Mouse (Mus musculus) limb, embryonic 15.5 days (tissue): Measurements from ENCODE around the gene Ugt1a10. TPM values are rescaled to one million over a fixed set of nuclear protein-coding genes. Genes with fewer than 3 reads are reported as not detected.

Source experiments
- ATAC-seq: fragments of 200-750 bp; cut with Nextera tagmentation; 2 replicates; pipeline ENCODE4 v1.8.0; 2017; ENCODE audit warnings: low read depth, moderate TSS enrichment; ENCODE audit not compliant: insufficient number of reproducible peaks, low FRiP score, low TSS enrichment
- H3K27ac ChIP-seq: fragments of 300-500 bp; sonication (generic); 2 replicates; pipeline ENCODE4 v1.5.1; 2015; ENCODE audit warnings: moderate library complexity, mild to moderate bottlenecking, inconsistent platforms
- H3K27me3 ChIP-seq: fragments of 300-500 bp; sonication (generic); 2 replicates; pipeline ENCODE4 v1.6.1; 2015; ENCODE audit warnings: inconsistent platforms
- H3K36me3 ChIP-seq: fragments of 300-500 bp; sonication (generic); 2 replicates; pipeline ENCODE4 v1.6.1; 2015; ENCODE audit warnings: inconsistent platforms
- H3K4me1 ChIP-seq: fragments of 300-500 bp; sonication (generic); 2 replicates; pipeline ENCODE4 v1.6.1; 2015; ENCODE audit warnings: inconsistent platforms
- H3K4me2 ChIP-seq: fragments of 300-500 bp; sonication (generic); 2 replicates; pipeline ENCODE4 v1.6.1; 2015; ENCODE audit warnings: mild to moderate bottlenecking, inconsistent platforms
- H3K4me3 ChIP-seq: fragments of 300-500 bp; sonication (generic); 2 replicates; pipeline ENCODE4 v1.5.1; 2015; ENCODE audit warnings: mild to moderate bottlenecking, inconsistent platforms
- H3K9ac ChIP-seq: fragments of 300-500 bp; sonication (generic); 2 replicates; pipeline ENCODE4 v1.6.1; 2015; ENCODE audit warnings: inconsistent platforms
- H3K9me3 ChIP-seq: fragments of 300-500 bp; sonication (generic); 2 replicates; pipeline ENCODE4 v1.6.1; 2016; ENCODE audit warnings: inconsistent platforms
- WGBS: fragments of 180-500 bp; shearing (Covaris S2); methylation state at CpG from one replicate; pipeline ENCODE4 v1.1.7; 2015; 5-methylcytosine and 5-hydroxymethylcytosine counted together
- microRNA-seq: library from miRNA; unstranded; fragments of <30 nt; microRNA quantifications from one replicate; pipeline ENCODE4, GENCODE M21; 2016
- polyA plus RNA-seq: library from polyadenylated mRNA; unstranded; fragments of >200 nt; fragmentation: Nextera tagmentation; extraction: Ambion mirVana; gene quantifications from 2 replicates; pipeline ENCODE4 v1.2.1, GENCODE M21; 2015

Gene Ugt1a10
- polyA plus RNA-seq, 1 experiment from 2014 or later, result not detected

- WGBS, result 80% methylated on average over 7 of the region's 7 CpGs
- H3K4me3 ChIP-seq, result no peak overlapping the region
- peaks cover 14% of the 10 kb centered on the region for H3K4me1 ChIP-seq
- H3K9me3 ChIP-seq, result no peaks in the 10 kb centered on the region
- no peak overlapping the region for H3K9ac ChIP-seq
- no peak overlapping the region; the same call in 1 of the 2 replicates for H3K27ac ChIP-seq
- H3K4me2 ChIP-seq, result no peak overlapping the region
- no peaks in the 10 kb centered on the region for H3K27me3 ChIP-seq
- no peak for ATAC-seq
- H3K36me3 ChIP-seq, result peaks cover 76% of the 10 kb centered on the region
These were observed 206.5 kb downstream of the Ugt1a10 start for GRCm38 (mm10) chr1:88261706-88262105.

- Histone ChIP-seq H3K27ac (no peak overlapping the region; the same call in 1 of the 2 replicates), H3K4me1 (peaks cover 14% of the 10 kb centered on the region), H3K4me3 (no peak overlapping the region), H3K27me3 (no peaks in the 10 kb centered on the region), H3K9me3 (no peaks in the 10 kb centered on the region), H3K36me3 (peaks cover 81% of the 10 kb centered on the region), H3K9ac (no peak overlapping the region), H3K4me2 (no peak overlapping the region)
- 0 out of 2 replicates have a peak, but pooled peaks have one; percentile 1 for ATAC-seq
- 70% methylated on average over 4 of the region's 4 CpGs for WGBS
These were observed 207.1 kb downstream of the Ugt1a10 start for GRCm38 (mm10) chr1:88262255-88262654.

- no peaks in the 10 kb centered on the region for H3K9me3 ChIP-seq
- no peak for ATAC-seq
- H3K4me1 ChIP-seq, result peaks cover 14% of the 10 kb centered on the region
- WGBS, result 68% methylated on average over 6 of the region's 6 CpGs
- H3K9ac ChIP-seq, result no peak overlapping the region
- H3K4me3 ChIP-seq, result no peak overlapping the region
- no peaks in the 10 kb centered on the region for H3K27me3 ChIP-seq
- H3K4me2 ChIP-seq, result no peak overlapping the region
- peaks cover 88% of the 10 kb centered on the region for H3K36me3 ChIP-seq
- H3K27ac ChIP-seq, result 0 out of 2 replicates have a peak overlapping the region, but pooled peaks have one; percentile 0
These were observed 207.8 kb downstream of the Ugt1a10 start for GRCm38 (mm10) chr1:88262961-88263360.

GRCm38 (mm10) chr1:88263778-88264177 is 208.6 kb downstream of the Ugt1a10 start:
- no peak overlapping the region for H3K27ac ChIP-seq
- no peak overlapping the region for H3K4me3 ChIP-seq
- no peaks in the 10 kb centered on the region for H3K27me3 ChIP-seq
- peaks cover 97% of the 10 kb centered on the region for H3K36me3 ChIP-seq
- no peak for ATAC-seq
- no peak overlapping the region for H3K9ac ChIP-seq
- WGBS, result 92% methylated on average over 5 of the region's 5 CpGs
- no peaks in the 10 kb centered on the region for H3K9me3 ChIP-seq
- H3K4me2 ChIP-seq, result no peak overlapping the region
- H3K4me1 ChIP-seq, result peaks cover 14% of the 10 kb centered on the region

- H3K4me1 ChIP-seq, result peaks cover 10% of the 10 kb centered on the region
- no peak for ATAC-seq
- no peak overlapping the region for H3K4me2 ChIP-seq
- H3K27me3 ChIP-seq, result no peaks in the 10 kb centered on the region
- H3K36me3 ChIP-seq, result peaks cover 99% of the 10 kb centered on the region
- no peak overlapping the region for H3K4me3 ChIP-seq
- H3K9me3 ChIP-seq, result no peaks in the 10 kb centered on the region
- WGBS, result 86% methylated on average over 7 of the region's 7 CpGs
- no peak overlapping the region for H3K9ac ChIP-seq
- H3K27ac ChIP-seq, result no peak overlapping the region
These were observed 209.2 kb downstream of the Ugt1a10 start for GRCm38 (mm10) chr1:88264237-88264868.

GRCm38 (mm10) chr1:88264869-88265240 is 209.7 kb downstream of the Ugt1a10 start:
- no peak overlapping the region for H3K9ac ChIP-seq
- H3K36me3 ChIP-seq, result peaks cover 99% of the 10 kb centered on the region
- no peaks in the 10 kb centered on the region for H3K9me3 ChIP-seq
- ATAC-seq, result no peak
- H3K4me3 ChIP-seq, result no peak overlapping the region
- H3K27ac ChIP-seq, result no peak overlapping the region
- WGBS, result 77% methylated on average over 4 of the region's 4 CpGs
- peaks cover 7% of the 10 kb centered on the region for H3K4me1 ChIP-seq
- H3K4me2 ChIP-seq, result no peak overlapping the region
- H3K27me3 ChIP-seq, result no peaks in the 10 kb centered on the region

- ATAC-seq, result no peak
- no peak overlapping the region for H3K9ac ChIP-seq
- no peak overlapping the region for H3K4me3 ChIP-seq
- H3K27me3 ChIP-seq, result no peaks in the 10 kb centered on the region
- WGBS, result 90% methylated on average over 13 of the region's 13 CpGs
- H3K9me3 ChIP-seq, result no peaks in the 10 kb centered on the region
- H3K27ac ChIP-seq, result no peak overlapping the region
- peaks cover 90% of the 10 kb centered on the region for H3K36me3 ChIP-seq
- H3K4me2 ChIP-seq, result no peak overlapping the region
- peaks cover 7% of the 10 kb centered on the region; the same call in 1 of the 2 replicates for H3K4me1 ChIP-seq
These were observed 210.9 kb downstream of the Ugt1a10 start for GRCm38 (mm10) chr1:88266123-88266522.

GRCm38 (mm10) chr1:88267489-88267888 is 212.3 kb downstream of the Ugt1a10 start:
- ATAC-seq, result 0 out of 2 replicates have a peak, but pooled peaks have one; percentile 0
- Histone ChIP-seq H3K4me1 (no peaks in the 10 kb centered on the region), H3K9ac (no peak overlapping the region), H3K4me2 (no peak overlapping the region), H3K27ac (no peak overlapping the region), H3K36me3 (peaks cover 87% of the 10 kb centered on the region), H3K4me3 (no peak overlapping the region), H3K27me3 (no peaks in the 10 kb centered on the region), H3K9me3 (no peaks in the 10 kb centered on the region)
- WGBS, result 92% methylated on average over 6 of the region's 6 CpGs

GRCm38 (mm10) chr1:88268070-88268469 is 212.9 kb downstream of the Ugt1a10 start:
- no peak overlapping the region for H3K4me2 ChIP-seq
- no peaks in the 10 kb centered on the region for H3K27me3 ChIP-seq
- ATAC-seq, result no peak
- H3K4me3 ChIP-seq, result no peak overlapping the region
- H3K9ac ChIP-seq, result no peak overlapping the region
- 86% methylated on average over 6 of the region's 6 CpGs for WGBS
- H3K27ac ChIP-seq, result no peak overlapping the region
- peaks cover 87% of the 10 kb centered on the region for H3K36me3 ChIP-seq
- no peaks in the 10 kb centered on the region for H3K4me1 ChIP-seq
- no peaks in the 10 kb centered on the region for H3K9me3 ChIP-seq

Small RNA genes within 50 kb of the gene (microRNA-seq; reads per million reads assigned to microRNA genes)
- not detected for gene Gm25198

Other genes with a start within 250 kb of the Ugt1a10 start
- gene Dgkd, start 202.1 kb upstream of the Ugt1a10 start, polyA plus RNA-seq, result 24.4 and 25.2 TPM in 2 replicates
- 38.0 and 39.2 TPM in 2 replicates for gene Usp40, start 46.8 kb upstream of the Ugt1a10 start, polyA plus RNA-seq
- gene Ugt1a9, start 15.4 kb downstream of the Ugt1a10 start, polyA plus RNA-seq, result not detected in 2 replicates
- gene Ugt1a8, start 32.4 kb downstream of the Ugt1a10 start, polyA plus RNA-seq, result not detected in 2 replicates
- gene Ugt1a7c, start 39.7 kb downstream of the Ugt1a10 start, polyA plus RNA-seq, result 4.2 and 4.6 TPM in 2 replicates
- 0.60 and 1.00 TPM in 2 replicates for gene Ugt1a6b, start 47.9 kb downstream of the Ugt1a10 start, polyA plus RNA-seq
- 7.5 and 8.1 TPM in 2 replicates for gene Ugt1a6a, start 79.4 kb downstream of the Ugt1a10 start, polyA plus RNA-seq
- not detected in 2 replicates for gene Ugt1a5, start 110.6 kb downstream of the Ugt1a10 start, polyA plus RNA-seq
- gene Ugt1a2, start 145.2 kb downstream of the Ugt1a10 start, polyA plus RNA-seq, result not detected in 2 replicates
- gene Dnajb3, start 150.4 kb downstream of the Ugt1a10 start, polyA plus RNA-seq, result 11.1 and 11.6 TPM in 2 replicates
- gene Ugt1a1, start 156.6 kb downstream of the Ugt1a10 start, polyA plus RNA-seq, result 10.8 and 12.3 TPM in 2 replicates
- gene Mroh2a, start 171.6 kb downstream of the Ugt1a10 start, polyA plus RNA-seq, result 1.6 and 2.2 TPM in 2 replicates
- 161 and 168 TPM in 2 replicates for gene Hjurp, start 222.2 kb downstream of the Ugt1a10 start, polyA plus RNA-seq
- gene Trpm8, start 222.3 kb downstream of the Ugt1a10 start, polyA plus RNA-seq, result not detected in 2 replicates